ENCODE assay signal across 8 mouse cellular contexts in genomic region chr10:79917532-79918100, GRCm38 (mm10). TPM values are rescaled to one million over a fixed set of nuclear protein-coding genes. Genes with fewer than 3 reads are reported as not detected.
A peak's percentile ranks its signal among the peaks of the same experiment; 100 is the strongest.
DNase-seq lines count a peak whose midpoint lies in the region; ATAC-seq and TF ChIP-seq lines count a peak whose summit lies in the region.

No protein-coding gene starts in this region.

- TF ChIP-seq CTCF in lung, adult 2 months (IDR thresholded peaks at IDR 0.05; ENCODE audit: insufficient read depth, low read length): no peak

- H3K36me3 ChIP-seq in kidney, embryonic 14.5 days (ENCODE audit: control insufficient read depth, insufficient read depth, low read length): peaks cover 4% of the 10 kb centered on the region; the same call in 1 of the 2 replicates
- H3K36me3 ChIP-seq in embryonic facial prominence, embryonic 12.5 days: peaks cover 2% of the 10 kb centered on the region; the same call in 1 of the 2 replicates
- H3K36me3 ChIP-seq in hindbrain, embryonic 16.5 days (ENCODE audit: control insufficient read depth, insufficient read depth, low read length): no peaks in the 10 kb centered on the region
- no peaks in the 10 kb centered on the region for H3K36me3 ChIP-seq in midbrain, embryonic 14.5 days (ENCODE audit: control insufficient read depth, insufficient read depth, low read length)

- peaks cover 51% of the 10 kb centered on the region for H3K27me3 ChIP-seq in kidney, embryonic 14.5 days (ENCODE audit: control insufficient read depth, insufficient read depth, low read length)
- H3K27me3 ChIP-seq in embryonic facial prominence, embryonic 12.5 days: peaks cover 55% of the 10 kb centered on the region
- H3K27me3 ChIP-seq in hindbrain, embryonic 16.5 days (replicated peaks; ENCODE audit: control insufficient read depth, insufficient read depth, low read length): peaks cover 47% of the 10 kb centered on the region
- H3K27me3 ChIP-seq in midbrain, embryonic 14.5 days (ENCODE audit: control insufficient read depth, insufficient read depth, low read length): peaks cover 52% of the 10 kb centered on the region

- H3K4me1 ChIP-seq in kidney, embryonic 14.5 days (ENCODE audit: control insufficient read depth, insufficient read depth, low read length): peaks cover 28% of the 10 kb centered on the region
- H3K4me1 ChIP-seq in embryonic facial prominence, embryonic 12.5 days: peaks cover 58% of the 10 kb centered on the region
- peaks cover 36% of the 10 kb centered on the region for H3K4me1 ChIP-seq in hindbrain, embryonic 16.5 days (ENCODE audit: control insufficient read depth, insufficient read depth, low read depth, low read length)
- H3K4me1 ChIP-seq in midbrain, embryonic 14.5 days (ENCODE audit: control insufficient read depth, insufficient read depth, low read length): peaks cover 29% of the 10 kb centered on the region
- peaks cover 13% of the 10 kb centered on the region for H3K4me1 ChIP-seq in lung, adult 2 months (ENCODE audit: control insufficient read depth, insufficient read depth, low read length)

- WGBS in kidney, embryonic 14.5 days: 73% methylated on average over 5 of the region's 5 CpGs
- WGBS in embryonic facial prominence, embryonic 12.5 days: 65% methylated on average over 5 of the region's 5 CpGs
- 69% methylated on average over 5 of the region's 5 CpGs for WGBS in hindbrain, embryonic 16.5 days
- WGBS in midbrain, embryonic 14.5 days: 58% methylated on average over 5 of the region's 5 CpGs
- WGBS in lung, adult 2 months: 71% methylated on average over 5 of the region's 5 CpGs

- no peak for DNase-seq in kidney, adult 8-10 months
- no peak for DNase-seq in midbrain, embryonic 14.5 days
- DNase-seq in adrenal gland, adult 2 months: no peak
- no peak for DNase-seq in embryo, embryonic 10.5 days (ENCODE audit: low spot score)
- DNase-seq in lung, adult 2 months: no peak

- no peak overlapping the region for H3K27ac ChIP-seq in kidney, embryonic 14.5 days (ENCODE audit: low read depth, low read length)
- H3K27ac ChIP-seq in embryonic facial prominence, embryonic 12.5 days: no peak overlapping the region
- no peak overlapping the region for H3K27ac ChIP-seq in hindbrain, embryonic 16.5 days (ENCODE audit: low read depth, low read length)
- no peak overlapping the region for H3K27ac ChIP-seq in midbrain, embryonic 14.5 days (replicated peaks; ENCODE audit: low read depth, low read length)

- no peak for ATAC-seq in kidney, embryonic 14.5 days (ENCODE audit: low FRiP score, low TSS enrichment)
- no peak for ATAC-seq in embryonic facial prominence, embryonic 12.5 days (ENCODE audit: insufficient number of reproducible peaks, insufficient read depth, low FRiP score, low TSS enrichment)
- no peak for ATAC-seq in hindbrain, embryonic 16.5 days
- ATAC-seq in midbrain, embryonic 14.5 days (ENCODE audit: low FRiP score, low TSS enrichment): no peak

- TF ChIP-seq POLR2A in lung, adult 2 months (IDR thresholded peaks at IDR 0.05; ENCODE audit: borderline replicate concordance, extremely low read depth, low read depth, low read length): no peak

- no peak overlapping the region for H3K9ac ChIP-seq in kidney, embryonic 14.5 days (ENCODE audit: low read depth, low read length)
- no peak overlapping the region for H3K9ac ChIP-seq in embryonic facial prominence, embryonic 12.5 days
- peak overlapping the region; percentile 94 for H3K9ac ChIP-seq in hindbrain, embryonic 16.5 days (ENCODE audit: low read depth, low read length)
- H3K9ac ChIP-seq in midbrain, embryonic 14.5 days (replicated peaks; ENCODE audit: low read length): no peak overlapping the region

- peak overlapping the region; percentile 53; the same call in 1 of the 2 replicates for H3K4me3 ChIP-seq in kidney, embryonic 14.5 days (ENCODE audit: low read length)
- H3K4me3 ChIP-seq in embryonic facial prominence, embryonic 12.5 days: peak overlapping the region; percentile 77
- H3K4me3 ChIP-seq in hindbrain, embryonic 16.5 days (ENCODE audit: low read length): peak overlapping the region; percentile 73
- H3K4me3 ChIP-seq in midbrain, embryonic 14.5 days (replicated peaks; ENCODE audit: low read depth, low read length): peak overlapping the region; percentile 69
- no peak overlapping the region for H3K4me3 ChIP-seq in lung, adult 2 months (replicated peaks; ENCODE audit: extremely low read depth, low read depth, low read length)

- H3K9me3 ChIP-seq in kidney, embryonic 14.5 days (ENCODE audit: control insufficient read depth, low read length): no peaks in the 10 kb centered on the region
- no peaks in the 10 kb centered on the region for H3K9me3 ChIP-seq in embryonic facial prominence, embryonic 12.5 days
- no peaks in the 10 kb centered on the region for H3K9me3 ChIP-seq in hindbrain, embryonic 16.5 days (ENCODE audit: control insufficient read depth, low read length)
- no peaks in the 10 kb centered on the region for H3K9me3 ChIP-seq in midbrain, embryonic 14.5 days (ENCODE audit: control insufficient read depth, low read length)

- H3K4me2 ChIP-seq in kidney, embryonic 14.5 days (replicated peaks; ENCODE audit: low read depth, low read length): peak overlapping the region; percentile 62
- peak overlapping the region; percentile 90; the same call in 1 of the 2 replicates for H3K4me2 ChIP-seq in embryonic facial prominence, embryonic 12.5 days (replicated peaks)
- peak overlapping the region; percentile 89 for H3K4me2 ChIP-seq in hindbrain, embryonic 16.5 days (ENCODE audit: low read length)
- peak overlapping the region; percentile 93 for H3K4me2 ChIP-seq in midbrain, embryonic 14.5 days (ENCODE audit: low read length)

RNA-seq across cellular contexts. Expression of gene Kiss1r, which starts 0.8 kb away (rescaled TPM):
- polyA plus RNA-seq in kidney, embryonic 14.5 days (2014; fragmentation: Nextera tagmentation; extraction: Ambion mirVana): 0.47 and 0.61 TPM in 2 replicates
- polyA plus RNA-seq in embryonic facial prominence, embryonic 12.5 days (2016; fragmentation: Nextera tagmentation; extraction: Ambion mirVana): 0.85 and 1.4 TPM in 2 replicates
- polyA plus RNA-seq in hindbrain, embryonic 16.5 days (2015; fragmentation: Nextera tagmentation; extraction: Ambion mirVana): 3.1 and 3.7 TPM in 2 replicates
- 2.4 and 2.9 TPM in 2 replicates for polyA plus RNA-seq in midbrain, embryonic 14.5 days (2014; fragmentation: Nextera tagmentation; extraction: Ambion mirVana)
- 1 to 10 TPM; 1.4 TPM for total RNA-seq in adrenal gland, adult 2 months (2021)
- 11.8 and 15.1 TPM in 2 replicates for polyA plus RNA-seq in adrenal gland, adult 2 months (2012; rRNA removed)
- 20.9 and 24.4 TPM in 2 replicates for polyA plus RNA-seq in lung, adult 2 months (2012; rRNA removed)

RNA-seq across cellular contexts. Expression of gene R3hdm4, which starts 3.4 kb away (rescaled TPM):
- 102 and 137 TPM in 2 replicates for polyA plus RNA-seq in kidney, embryonic 14.5 days (2014; fragmentation: Nextera tagmentation; extraction: Ambion mirVana)
- polyA plus RNA-seq in embryonic facial prominence, embryonic 12.5 days (2016; fragmentation: Nextera tagmentation; extraction: Ambion mirVana): 159 and 166 TPM in 2 replicates
- polyA plus RNA-seq in hindbrain, embryonic 16.5 days (2015; fragmentation: Nextera tagmentation; extraction: Ambion mirVana): 293 and 300 TPM in 2 replicates
- 220 and 229 TPM in 2 replicates for polyA plus RNA-seq in midbrain, embryonic 14.5 days (2014; fragmentation: Nextera tagmentation; extraction: Ambion mirVana)
- 10 to 100 TPM; 87.8 to 93.5 TPM for total RNA-seq in adrenal gland, adult 2 months (2021)
- 197 and 231 TPM in 2 replicates for polyA plus RNA-seq in adrenal gland, adult 2 months (2012; rRNA removed)
- polyA plus RNA-seq in lung, adult 2 months (2012; rRNA removed): 129 and 162 TPM in 2 replicates

RNA-seq across cellular contexts. Expression of gene Gm26602, which starts 7.0 kb away (rescaled TPM):
- 4.6 and 10.8 TPM in 2 replicates for polyA plus RNA-seq in kidney, embryonic 14.5 days (2014; fragmentation: Nextera tagmentation; extraction: Ambion mirVana)
- polyA plus RNA-seq in embryonic facial prominence, embryonic 12.5 days (2016; fragmentation: Nextera tagmentation; extraction: Ambion mirVana): 5.0 and 18.8 TPM in 2 replicates
- polyA plus RNA-seq in hindbrain, embryonic 16.5 days (2015; fragmentation: Nextera tagmentation; extraction: Ambion mirVana): 1.4 and 18.3 TPM in 2 replicates
- 3.5 and 8.6 TPM in 2 replicates for polyA plus RNA-seq in midbrain, embryonic 14.5 days (2014; fragmentation: Nextera tagmentation; extraction: Ambion mirVana)
- not detected for total RNA-seq in adrenal gland, adult 2 months (2021)
- not detected in 2 replicates for polyA plus RNA-seq in adrenal gland, adult 2 months (2012; rRNA removed)
- polyA plus RNA-seq in lung, adult 2 months (2012; rRNA removed): not detected in 2 replicates

RNA-seq across cellular contexts. Expression of gene Med16, which starts 8.9 kb away (rescaled TPM):
- polyA plus RNA-seq in kidney, embryonic 14.5 days (2014; fragmentation: Nextera tagmentation; extraction: Ambion mirVana): 48.0 and 61.2 TPM in 2 replicates
- 60.4 and 60.9 TPM in 2 replicates for polyA plus RNA-seq in embryonic facial prominence, embryonic 12.5 days (2016; fragmentation: Nextera tagmentation; extraction: Ambion mirVana)
- polyA plus RNA-seq in hindbrain, embryonic 16.5 days (2015; fragmentation: Nextera tagmentation; extraction: Ambion mirVana): 48.2 and 53.8 TPM in 2 replicates
- 57.2 and 58.8 TPM in 2 replicates for polyA plus RNA-seq in midbrain, embryonic 14.5 days (2014; fragmentation: Nextera tagmentation; extraction: Ambion mirVana)
- 10 to 100 TPM; 38.4 to 43.0 TPM for total RNA-seq in adrenal gland, adult 2 months (2021)
- polyA plus RNA-seq in adrenal gland, adult 2 months (2012; rRNA removed): 126 and 132 TPM in 2 replicates
- 76.2 and 79.1 TPM in 2 replicates for polyA plus RNA-seq in lung, adult 2 months (2012; rRNA removed)

RNA-seq across cellular contexts. Expression of gene Arid3a, which starts 9.2 kb away (rescaled TPM):
- polyA plus RNA-seq in kidney, embryonic 14.5 days (2014; fragmentation: Nextera tagmentation; extraction: Ambion mirVana): 12.0 and 12.3 TPM in 2 replicates
- 4.9 and 6.6 TPM in 2 replicates for polyA plus RNA-seq in embryonic facial prominence, embryonic 12.5 days (2016; fragmentation: Nextera tagmentation; extraction: Ambion mirVana)
- polyA plus RNA-seq in hindbrain, embryonic 16.5 days (2015; fragmentation: Nextera tagmentation; extraction: Ambion mirVana): 1.6 and 1.7 TPM in 2 replicates
- 2.4 and 4.0 TPM in 2 replicates for polyA plus RNA-seq in midbrain, embryonic 14.5 days (2014; fragmentation: Nextera tagmentation; extraction: Ambion mirVana)
- total RNA-seq in adrenal gland, adult 2 months (2021): 1 to 10 TPM; 4.6 to 6.5 TPM
- 5.9 and 9.1 TPM in 2 replicates for polyA plus RNA-seq in adrenal gland, adult 2 months (2012; rRNA removed)
- polyA plus RNA-seq in lung, adult 2 months (2012; rRNA removed): 7.8 and 8.6 TPM in 2 replicates
